Mouse (Mus musculus): ENCODE results near the gene Srgap2.

- TF ChIP-seq CTCF (IDR thresholded peaks at IDR 0.05; ENCODE audit: low read depth) = no peak
- no peak for TF ChIP-seq EP300 (IDR thresholded peaks at IDR 0.05; ENCODE audit: low read depth)
These were observed 3.4 kb downstream of the Srgap2 start for GRCm38 (mm10) chr1:131523794-131524193.
